Mouse (Mus musculus) cerebral cortex, adult 2 months (tissue): ENCODE measurements around the gene Vps72.

Experiments used
- WGBS: fragments of 180-500 bp; shearing (Covaris S2); methylation state at CpG from one replicate; pipeline ENCODE4 v1.1.7; 2018; 5-methylcytosine and 5-hydroxymethylcytosine counted together

The Vps72 gene

DNA sequence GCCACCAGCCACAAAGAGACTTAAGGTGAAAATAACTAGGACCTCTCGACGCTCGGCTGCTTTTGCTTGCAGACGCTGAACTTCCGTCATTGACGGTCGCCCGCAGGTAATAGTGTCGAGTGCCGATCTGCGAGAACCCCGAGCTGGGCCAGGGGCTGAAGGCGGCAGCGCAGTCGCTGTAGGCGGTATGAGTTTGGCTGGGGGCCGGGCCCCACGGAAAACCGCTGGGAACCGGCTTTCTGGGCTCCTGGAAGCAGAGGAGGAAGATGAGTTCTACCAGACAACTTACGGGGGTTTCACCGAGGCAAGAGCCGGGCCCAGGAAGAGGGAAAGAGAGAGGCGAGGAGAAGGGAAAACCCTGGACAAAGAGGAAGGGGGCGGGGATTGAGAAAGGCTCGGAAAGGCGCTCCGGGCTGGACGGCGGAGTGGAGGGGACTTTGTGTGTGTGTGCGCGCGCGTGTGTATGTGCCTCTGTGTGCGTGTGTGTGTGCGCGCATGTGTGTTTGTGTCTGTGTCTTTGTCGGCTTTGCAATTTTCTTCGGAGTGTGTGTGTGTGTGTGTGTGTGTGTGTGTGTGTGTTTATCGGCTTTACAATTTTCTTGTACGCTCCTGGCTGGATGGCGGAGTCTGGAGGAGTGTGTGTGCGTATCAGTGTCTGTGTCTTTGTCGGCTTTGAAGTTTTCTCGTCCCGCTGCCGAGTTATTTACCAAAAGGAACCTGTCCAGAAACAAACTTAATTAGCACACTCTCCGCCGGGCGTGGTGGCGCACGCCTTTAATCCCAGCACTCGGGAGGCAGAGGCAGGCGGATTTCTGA lies at the start of gene Vps72:
Gene Vps72 (plus strand): TSS at position 112 of the 816 bp plus-strand sequence.
- under 1% methylated on average over 54 of the region's 54 CpGs for WGBS

- 96% methylated on average over 4 of the region's 4 CpGs for WGBS
Observed at GRCm38 (mm10) chr3:95063741-95064140, 47.1 kb upstream of the Vps72 start.

- WGBS: 88% methylated on average over 1 of the region's 1 CpGs
Observed at GRCm38 (mm10) chr3:95065553-95065952, 45.3 kb upstream of the Vps72 start.

DNA sequence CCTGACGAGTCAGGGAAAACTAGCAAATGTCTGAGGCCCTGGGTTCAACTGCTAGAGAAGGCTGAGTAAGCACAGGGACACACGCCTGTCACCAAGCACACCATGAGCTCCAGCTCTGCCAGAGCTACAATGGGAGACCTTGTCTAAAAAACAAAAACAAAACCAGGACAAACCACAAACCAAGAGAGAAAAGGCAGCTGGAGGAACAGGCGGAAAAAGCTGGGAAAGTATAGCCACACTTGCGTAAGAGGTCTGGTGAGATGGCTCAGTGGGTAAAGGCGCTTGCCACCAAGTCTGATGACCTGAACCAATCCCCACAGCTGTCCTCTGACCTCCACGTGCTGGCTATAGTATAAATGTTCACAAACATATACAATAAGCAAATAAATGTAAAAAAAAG lies 44.7 kb upstream of the Vps72 start:
- WGBS: 82% methylated on average over 6 of the region's 6 CpGs

DNA sequence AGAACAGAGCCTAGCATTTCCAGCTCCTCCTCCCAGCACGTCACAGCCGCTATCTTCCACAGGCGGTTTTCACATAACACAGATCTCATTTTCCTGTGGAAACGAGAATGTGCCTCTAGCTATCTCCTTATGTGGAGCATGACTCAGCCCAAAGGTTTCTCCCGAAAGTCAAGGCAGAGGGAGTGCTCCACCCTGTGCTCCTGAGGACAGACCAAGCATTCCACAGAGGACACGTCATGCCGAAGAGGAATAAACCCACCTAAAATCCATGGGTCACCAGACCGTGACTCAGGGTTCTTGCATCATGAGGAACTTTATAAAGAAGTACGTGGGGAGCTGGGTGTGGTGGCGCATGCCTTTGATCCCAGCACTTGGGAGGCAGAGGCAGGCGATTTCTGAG lies 44.3 kb upstream of the Vps72 start:
- 69% methylated on average over 11 of the region's 11 CpGs for WGBS

- 92% methylated on average over 2 of the region's 2 CpGs for WGBS
Observed at GRCm38 (mm10) chr3:95071606-95072005, 39.2 kb upstream of the Vps72 start.

GRCm38 (mm10) chr3:95088071-95088470 lies 22.8 kb upstream of the Vps72 start:
- 52% methylated on average over 1 of the region's 1 CpGs for WGBS

DNA sequence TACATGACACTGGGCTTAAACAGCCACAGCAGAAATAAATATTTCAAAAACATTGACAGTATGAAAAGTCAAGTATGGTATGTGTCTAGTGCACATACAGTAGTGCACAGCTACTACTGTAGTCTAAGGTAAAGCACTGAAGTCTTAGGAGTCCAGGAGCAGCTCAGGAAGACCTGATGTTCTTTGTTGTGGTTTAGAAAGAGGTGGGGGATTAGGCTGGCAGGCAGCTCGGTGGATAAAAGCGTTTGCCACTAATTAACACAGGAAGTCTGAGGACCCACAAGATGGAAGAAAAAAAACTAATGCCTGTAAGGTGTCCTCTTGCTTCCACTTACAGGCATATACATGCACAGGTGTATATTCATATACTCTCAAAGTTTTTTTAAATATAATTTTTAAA lies 10.0 kb upstream of the Vps72 start:
- 3% methylated on average over 2 of the region's 2 CpGs for WGBS

- 21% methylated on average over 4 of the region's 4 CpGs for WGBS
Observed at GRCm38 (mm10) chr3:95105121-95105520, 5.7 kb upstream of the Vps72 start.

DNA sequence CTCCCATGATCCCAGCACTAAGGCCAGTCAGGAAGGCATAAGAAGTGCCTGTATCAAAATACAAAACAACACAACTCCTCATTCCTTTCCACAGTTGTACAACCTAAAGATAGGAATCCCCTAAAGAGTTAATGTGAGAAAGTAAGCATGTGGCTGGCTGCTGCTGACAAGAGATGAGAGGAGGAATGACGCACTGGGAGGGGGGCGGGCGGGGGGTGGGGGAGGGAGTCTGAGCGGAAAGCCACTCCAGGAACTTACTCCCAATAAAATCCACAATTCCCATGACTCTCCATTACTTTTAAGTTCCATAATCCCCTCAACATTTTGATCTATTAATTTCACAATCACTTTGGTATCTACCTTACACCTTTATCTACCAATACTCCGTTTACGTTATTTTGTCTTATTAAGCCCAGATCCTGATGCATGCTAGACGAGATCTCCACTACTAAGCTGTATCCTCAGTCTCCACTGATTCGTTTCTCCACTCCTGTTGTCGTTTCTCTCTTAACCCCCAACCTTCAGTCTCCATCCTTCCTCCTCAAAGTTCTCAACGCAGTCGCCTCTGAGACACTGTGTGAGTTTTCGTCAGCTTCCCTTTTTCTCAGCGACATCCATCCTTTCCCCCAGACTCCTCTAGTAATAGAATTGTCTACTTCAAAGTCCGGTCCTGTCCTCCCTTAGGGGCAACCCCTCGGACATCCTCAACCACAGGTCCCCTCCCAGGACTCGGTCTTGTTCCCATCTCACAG lies 5.1 kb upstream of the Vps72 start:
- WGBS: under 1% methylated on average over 16 of the region's 16 CpGs

DNA sequence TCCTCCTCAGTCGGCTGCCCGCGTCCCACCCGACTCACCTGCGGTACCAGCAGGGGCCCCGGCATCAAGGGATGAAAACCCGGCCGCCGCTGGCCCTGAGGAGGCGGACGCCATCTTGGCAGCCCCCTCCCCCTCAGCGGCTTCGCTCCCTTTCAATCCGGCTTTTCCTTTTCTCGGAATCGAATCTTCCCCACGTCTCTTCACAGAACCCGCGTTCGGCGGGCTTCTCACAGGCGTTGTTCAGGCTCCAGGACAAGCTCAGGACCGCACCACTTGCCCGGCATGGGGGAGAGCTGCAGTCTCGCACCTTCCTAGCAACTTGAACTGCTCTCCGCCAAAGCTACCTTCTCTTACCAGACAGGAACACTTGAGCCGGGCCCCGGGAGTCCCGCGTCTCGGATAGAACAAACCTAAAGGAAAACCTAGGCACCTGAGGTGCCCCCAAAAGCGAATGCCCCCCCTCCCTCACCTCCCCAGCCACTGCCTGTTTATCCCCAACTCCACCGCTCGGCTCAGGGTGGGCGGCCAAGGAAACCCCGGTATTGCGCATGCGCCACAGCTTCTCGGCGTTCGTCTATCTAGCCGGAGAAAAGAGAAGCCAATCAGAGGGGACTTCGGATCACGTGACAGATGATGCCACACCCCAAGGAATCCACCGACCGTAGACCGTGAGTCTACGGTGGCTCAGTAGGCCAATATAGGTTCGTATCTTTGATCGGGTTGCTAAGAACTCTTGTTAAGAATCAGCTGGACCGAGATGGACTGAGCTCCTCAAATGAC lies 4.3 kb upstream of the Vps72 start, which contains the start of gene Pip5k1a:
Gene Pip5k1a (minus strand): TSS at position 593 of the 780 bp plus-strand sequence.
- under 1% methylated on average over 51 of the region's 51 CpGs for WGBS

DNA sequence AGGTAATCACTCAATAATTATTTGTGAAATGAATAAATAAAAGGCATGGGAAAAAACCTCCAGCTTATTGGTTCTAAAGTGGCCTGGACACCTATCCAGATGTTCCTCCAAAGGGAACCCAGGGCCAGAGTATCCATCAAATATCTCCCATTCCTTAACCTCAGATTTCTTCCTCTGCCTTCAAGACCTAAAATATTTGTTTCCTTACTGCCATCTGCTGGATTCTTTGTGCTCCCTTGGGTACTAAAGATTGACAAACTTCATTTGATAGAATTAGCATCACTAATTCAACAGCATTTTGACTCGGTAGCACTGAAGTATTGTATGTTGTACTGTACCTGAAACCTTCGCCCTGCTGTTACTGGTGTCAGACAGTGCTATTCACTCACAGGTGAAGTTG lies 2.9 kb upstream of the Vps72 start:
- 55% methylated on average over 2 of the region's 2 CpGs for WGBS

GRCm38 (mm10) chr3:95112760-95113159 lies 1.9 kb downstream of the Vps72 start:
- WGBS: 81% methylated on average over 1 of the region's 1 CpGs

- WGBS: 96% methylated on average over 2 of the region's 2 CpGs
Observed at GRCm38 (mm10) chr3:95117751-95118150, 6.9 kb downstream of the Vps72 start.

DNA sequence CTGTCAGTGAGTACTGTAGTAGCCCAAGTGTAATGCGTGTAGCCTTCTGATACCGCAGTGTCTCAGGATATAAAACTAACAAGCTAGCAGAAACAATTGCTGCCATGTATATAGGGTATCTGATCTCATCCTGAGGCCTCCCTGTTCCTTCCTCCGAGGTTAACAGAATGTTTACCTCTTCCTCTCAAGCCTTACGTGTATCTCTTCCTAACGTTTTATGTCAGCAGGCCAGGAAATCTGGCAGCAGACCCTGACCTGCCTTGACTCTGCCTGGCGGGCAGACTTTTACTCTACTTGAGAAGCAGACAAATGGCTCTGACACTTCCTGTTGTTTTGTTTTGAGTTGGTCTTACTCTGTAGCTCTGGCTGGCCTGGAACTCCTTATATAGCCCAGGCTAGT lies 10.8 kb downstream of the Vps72 start:
- 69% methylated on average over 6 of the region's 6 CpGs for WGBS

GRCm38 (mm10) chr3:95124246-95124645 lies 13.4 kb downstream of the Vps72 start, which contains the start of gene Tmod4:
Tmod4 (plus strand) TSS chr3:95124476.
- 62% methylated on average over 6 of the region's 6 CpGs for WGBS

DNA sequence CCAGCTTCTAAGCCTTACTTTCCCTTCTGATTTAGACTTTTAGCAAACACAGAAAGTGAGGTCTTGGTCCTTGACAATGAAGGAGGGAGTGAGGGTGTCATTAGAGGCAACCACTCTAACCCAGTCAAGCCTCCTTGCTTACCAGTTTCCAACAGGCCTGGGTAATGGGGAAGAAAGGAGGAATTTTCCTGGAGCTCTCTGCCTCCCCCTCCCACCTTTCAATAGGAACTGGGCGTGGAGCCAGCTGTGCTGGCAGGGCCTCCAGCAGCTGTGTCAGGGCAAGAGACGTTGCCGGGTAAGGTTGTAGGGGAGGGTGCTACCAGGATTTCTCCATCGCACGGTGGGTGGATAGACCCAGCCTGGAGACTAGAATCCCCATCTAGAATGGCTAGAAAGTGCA lies 14.2 kb downstream of the Vps72 start:
- 11% methylated on average over 5 of the region's 5 CpGs for WGBS

DNA sequence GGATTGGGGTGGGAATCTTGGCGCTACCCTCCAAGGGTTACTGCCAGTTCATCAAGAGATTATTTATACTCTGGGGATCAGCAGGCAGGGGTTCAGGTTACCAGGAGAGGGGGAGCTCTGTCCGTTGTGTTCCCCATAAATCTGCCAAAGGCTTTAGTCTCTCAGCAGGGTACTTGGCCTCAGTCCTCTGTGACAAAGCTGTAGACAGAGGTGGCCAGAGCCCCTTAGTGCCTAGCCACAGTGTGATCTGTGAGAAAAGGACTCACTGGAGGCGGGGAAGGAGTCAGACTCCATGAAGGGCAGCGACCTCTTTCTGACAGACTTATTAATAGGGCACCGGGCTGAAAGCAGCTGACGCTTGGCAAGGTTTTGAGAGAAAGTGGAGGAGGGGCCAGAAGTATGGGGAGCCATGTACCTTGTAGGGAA lies 18.4 kb downstream of the Vps72 start:
- WGBS: 57% methylated on average over 6 of the region's 6 CpGs

DNA sequence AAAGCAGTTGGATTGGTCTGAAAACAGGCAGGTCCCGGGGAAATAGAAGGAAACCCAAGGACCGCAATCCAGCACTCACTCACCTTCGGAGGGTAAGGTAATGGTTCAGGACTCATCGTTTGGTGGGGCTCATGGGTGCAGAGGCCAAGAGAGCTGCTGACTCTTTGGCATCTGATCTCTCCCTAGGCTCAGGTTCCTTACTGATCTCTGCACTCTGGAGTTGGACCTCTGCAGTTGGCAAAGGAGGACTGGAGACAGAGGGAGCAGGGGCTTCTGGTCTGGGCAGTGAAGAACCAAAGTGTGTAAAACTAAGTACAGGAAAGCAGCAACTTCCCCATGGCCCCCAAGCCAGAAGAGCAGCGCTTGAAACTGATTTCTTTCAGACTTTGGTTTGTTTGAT lies 19.3 kb downstream of the Vps72 start:
- 88% methylated on average over 5 of the region's 5 CpGs for WGBS

DNA sequence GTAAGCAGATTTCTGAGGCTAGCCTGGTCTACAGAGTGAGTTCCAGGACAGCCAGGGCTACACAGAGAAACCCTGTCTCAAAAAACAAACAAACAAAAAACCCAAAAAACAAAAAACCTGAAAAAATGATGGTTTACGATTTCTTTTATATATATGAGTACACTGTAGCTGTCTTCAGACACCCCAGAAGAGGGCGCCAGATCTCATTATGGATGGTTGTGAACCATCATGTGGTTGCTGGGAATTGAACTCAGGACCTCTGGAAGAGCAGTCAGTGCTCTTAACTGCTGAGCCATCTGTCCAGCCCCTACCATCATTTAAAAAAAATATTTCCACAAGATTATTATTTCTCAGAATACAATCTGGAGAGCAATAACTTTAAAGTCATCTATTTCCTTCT lies 21.6 kb downstream of the Vps72 start:
- 85% methylated on average over 2 of the region's 2 CpGs for WGBS

- 55% methylated on average over 11 of the region's 11 CpGs for WGBS
Observed at GRCm38 (mm10) chr3:95133176-95133575, 22.4 kb downstream of the Vps72 start.

GRCm38 (mm10) chr3:95133680-95134101 lies 22.9 kb downstream of the Vps72 start, which contains the start of the genes Scnm1 and Lysmd1:
Scnm1 (minus strand) TSS chr3:95134011.
Lysmd1 (plus strand) TSS chr3:95134088.
- WGBS: under 1% methylated on average over 20 of the region's 20 CpGs
